Mouse (Mus musculus) cerebellum, postnatal 10 days (tissue): Measurements from ENCODE around the gene Lrrc4c.

Experiments
- DNase-seq, 2 experiments: peaks; one replicate each; pipeline ENCODE4 v3.0.0; 2021; ENCODE audit warnings: mixed read lengths in 2 of 2

Lrrc4c gene

GRCm38 (mm10) chr2:96317387-96318299, at the start of gene Lrrc4c:
Gene Lrrc4c (plus strand): TSS chr2:96318169.
- peak; percentile 81 to 82 for DNase-seq

- DNase-seq = no peak
Observed at GRCm38 (mm10) chr2:96275061-96275460, 42.9 kb upstream of the Lrrc4c start.

- DNase-seq = peak in 1 of 2 experiments; percentile 5
Observed at GRCm38 (mm10) chr2:96282926-96283325, 35.0 kb upstream of the Lrrc4c start.

GRCm38 (mm10) chr2:96287512-96287911, 30.5 kb upstream of the Lrrc4c start:
- DNase-seq = peak; percentile 9 to 14

- DNase-seq = peak; percentile 73 to 76
Observed at GRCm38 (mm10) chr2:96290541-96290940, 27.4 kb upstream of the Lrrc4c start.

- no peak for DNase-seq
Observed at GRCm38 (mm10) chr2:96315034-96315433, 2.9 kb upstream of the Lrrc4c start.

GRCm38 (mm10) chr2:96316531-96316930, 1.4 kb upstream of the Lrrc4c start:
- DNase-seq = peak; percentile 65 to 71

GRCm38 (mm10) chr2:96318556-96318955, 587 bp downstream of the Lrrc4c start:
- peak; percentile 46 to 54 for DNase-seq

GRCm38 (mm10) chr2:96319201-96319600, 1.2 kb downstream of the Lrrc4c start:
- peak; percentile 53 to 55 for DNase-seq

GRCm38 (mm10) chr2:96319649-96320048, 1.7 kb downstream of the Lrrc4c start:
- peak; percentile 38 to 48 for DNase-seq

- no peak for DNase-seq
Observed at GRCm38 (mm10) chr2:96334652-96335051, 16.7 kb downstream of the Lrrc4c start.

- DNase-seq = peak; percentile 42 to 61
Observed at GRCm38 (mm10) chr2:96337354-96337753, 19.4 kb downstream of the Lrrc4c start.

GRCm38 (mm10) chr2:96401186-96401811, 83.3 kb downstream of the Lrrc4c start:
- DNase-seq = no peak

- DNase-seq = no peak
Observed at GRCm38 (mm10) chr2:96402514-96402913, 84.5 kb downstream of the Lrrc4c start.

- DNase-seq = peak in 1 of 2 experiments; percentile 5
Observed at GRCm38 (mm10) chr2:96406856-96407255, 88.9 kb downstream of the Lrrc4c start.

- DNase-seq = peak; percentile 6 to 11
Observed at GRCm38 (mm10) chr2:96411182-96411581, 93.2 kb downstream of the Lrrc4c start.

- no peak for DNase-seq
Observed at GRCm38 (mm10) chr2:96461566-96461965, 143.6 kb downstream of the Lrrc4c start.

- DNase-seq = peak in 1 of 2 experiments; percentile 10
Observed at GRCm38 (mm10) chr2:96475674-96476073, 157.7 kb downstream of the Lrrc4c start.

- DNase-seq = no peak
Observed at GRCm38 (mm10) chr2:96499116-96499882, 181.3 kb downstream of the Lrrc4c start.

GRCm38 (mm10) chr2:96504140-96504539, 186.2 kb downstream of the Lrrc4c start:
- DNase-seq = no peak

- DNase-seq = peak; percentile 65 to 67
Observed at GRCm38 (mm10) chr2:96505641-96506040, 187.7 kb downstream of the Lrrc4c start.

GRCm38 (mm10) chr2:96508991-96509390, 191.0 kb downstream of the Lrrc4c start:
- no peak for DNase-seq

GRCm38 (mm10) chr2:96537469-96537868, 219.5 kb downstream of the Lrrc4c start:
- no peak for DNase-seq
